Comparison of ENCODE assay signal across 28 mouse cellular contexts in genomic region chr4:65166288-65166835, GRCm38 (mm10). TPM values are rescaled to one million over a fixed set of nuclear protein-coding genes. Genes with fewer than 3 reads are reported as not detected.
A peak's percentile ranks its signal among the peaks of the same experiment; 100 is the strongest.
DNase-seq lines count a peak whose midpoint lies in the region; ATAC-seq and TF ChIP-seq lines count a peak whose summit lies in the region.
"Had no signal": no experiment of that assay in that cellular context is flagged by ENCODE, and none has a peak within 500 bp of the region (broad histone marks: within the 10 kb centered on the region; RNA-seq: fewer than 3 reads in every experiment).

No protein-coding gene starts in this region.

- H3K4me2 ChIP-seq in lung, postnatal 0 days (replicated peaks; ENCODE audit: low read depth, low read length), result no peak overlapping the region
- H3K4me2 ChIP-seq: forebrain, embryonic 13.5 days; heart, embryonic 15.5 days; liver, embryonic 12.5 days; midbrain, embryonic 13.5 days; neural tube, embryonic 15.5 days; stomach, embryonic 15.5 days had no signal

- DNase-seq in lung, adult 18-20 months, result peak; percentile 6 to 8
- DNase-seq in lung, postnatal 0 days (ENCODE audit: low spot score), result no peak
- DNase-seq in cerebellum, adult 2 months, result peak; percentile 44 to 74
- peak; percentile 34 to 42 for DNase-seq in cerebellum, postnatal 25 days
- DNase-seq in lung, postnatal 25 days (ENCODE audit: low spot score), result peak; percentile 4
- no peak for DNase-seq in urinary bladder, postnatal 10 days (ENCODE audit: low spot score)
- DNase-seq: adrenal gland, postnatal 14 days; gastrocnemius, postnatal 10 days; kidney, adult 2 months; kidney, postnatal 4 days; layer of hippocampus, postnatal 36 days; left cerebral cortex, postnatal 4 days; liver, postnatal 0 days; retina, postnatal 1 day; right cerebral cortex, postnatal 14 days; thymus, postnatal 14 days had no signal

- 47% methylated on average over 3 of the region's 3 CpGs for WGBS in lung, postnatal 0 days
- 17% methylated on average over 3 of the region's 3 CpGs for WGBS in cerebellum, adult 2 months

- TF ChIP-seq CTCF in lung, postnatal 0 days (IDR thresholded peaks at IDR 0.05), result no peak
- TF ChIP-seq CTCF in cerebellum, adult 2 months (IDR thresholded peaks at IDR 0.05; ENCODE audit: borderline replicate concordance, insufficient read depth, low read depth, low read length), result no peak

- H3K9me3 ChIP-seq in lung, postnatal 0 days (ENCODE audit: low read length), result no peaks in the 10 kb centered on the region
- H3K9me3 ChIP-seq: forebrain, embryonic 13.5 days; heart, embryonic 10.5 days; heart, embryonic 15.5 days; liver, embryonic 12.5 days; megakaryocyte, embryonic 14.5 days; midbrain, embryonic 13.5 days; neural tube, embryonic 15.5 days; stomach, embryonic 15.5 days had no signal

- no peak for ATAC-seq in lung, postnatal 0 days
- no peak for ATAC-seq in monocyte, adult 5-6 weeks (replicated peaks; ENCODE audit: insufficient number of reproducible peaks, low FRiP score, low TSS enrichment, poor library complexity, severe bottlenecking)
- ATAC-seq: CD4-positive, CD25-positive, alpha-beta regulatory T cell, adult 4 months; forebrain, embryonic 13.5 days; hindbrain, embryonic 16.5 days; liver, embryonic 12.5 days; liver, postnatal 0 days; midbrain, embryonic 13.5 days had no signal

- no peak for TF ChIP-seq POLR2A in cerebellum, adult 2 months (IDR thresholded peaks at IDR 0.05; ENCODE audit: borderline replicate concordance, insufficient read depth, low read length)

- H3K27ac ChIP-seq in lung, postnatal 0 days (ENCODE audit: low read length), result no peak overlapping the region
- no peak overlapping the region for H3K27ac ChIP-seq in cerebellum, adult 2 months (ENCODE audit: insufficient read depth, low read length)
- H3K27ac ChIP-seq: forebrain, embryonic 13.5 days; heart, embryonic 10.5 days; heart, embryonic 15.5 days; liver, embryonic 12.5 days; midbrain, embryonic 13.5 days; neural tube, embryonic 15.5 days; stomach, embryonic 15.5 days had no signal

- H3K36me3 ChIP-seq in lung, postnatal 0 days (ENCODE audit: insufficient read depth, low read length), result no peaks in the 10 kb centered on the region
- H3K36me3 ChIP-seq: heart, embryonic 10.5 days; heart, embryonic 15.5 days; liver, embryonic 12.5 days; midbrain, embryonic 13.5 days; neural tube, embryonic 15.5 days; stomach, embryonic 15.5 days had no signal

- TF ChIP-seq EP300 in lung, postnatal 0 days (IDR thresholded peaks at IDR 0.05), result no peak

- no peak overlapping the region for H3K4me3 ChIP-seq in lung, postnatal 0 days (ENCODE audit: low read depth, low read length)
- H3K4me3 ChIP-seq in cerebellum, adult 2 months (replicated peaks; ENCODE audit: insufficient read depth, low read depth, low read length), result no peak overlapping the region
- H3K4me3 ChIP-seq: forebrain, embryonic 13.5 days; heart, embryonic 10.5 days; heart, embryonic 15.5 days; liver, embryonic 12.5 days; megakaryocyte, embryonic 14.5 days; midbrain, embryonic 13.5 days; neural tube, embryonic 15.5 days; stomach, embryonic 15.5 days had no signal

- no peaks in the 10 kb centered on the region for H3K27me3 ChIP-seq in lung, postnatal 0 days (replicated peaks; ENCODE audit: insufficient read depth, low read length)
- H3K27me3 ChIP-seq in cerebellum, adult 2 months (ENCODE audit: control insufficient read depth, insufficient read depth, low read length), result no peaks in the 10 kb centered on the region
- H3K27me3 ChIP-seq: forebrain, embryonic 13.5 days; heart, embryonic 15.5 days; liver, embryonic 12.5 days; megakaryocyte, embryonic 14.5 days; midbrain, embryonic 13.5 days; neural tube, embryonic 15.5 days; stomach, embryonic 15.5 days had no signal

- no peak overlapping the region for H3K9ac ChIP-seq in lung, postnatal 0 days (replicated peaks; ENCODE audit: low read depth)
- H3K9ac ChIP-seq: forebrain, embryonic 13.5 days; heart, embryonic 15.5 days; liver, embryonic 12.5 days; liver, postnatal 0 days; midbrain, embryonic 13.5 days; neural tube, embryonic 15.5 days; stomach, embryonic 15.5 days had no signal

- no peaks in the 10 kb centered on the region for H3K4me1 ChIP-seq in lung, postnatal 0 days (ENCODE audit: insufficient read depth, low read depth, low read length)
- H3K4me1 ChIP-seq in cerebellum, adult 2 months (ENCODE audit: control insufficient read depth, insufficient read depth, low read length), result peaks cover 10% of the 10 kb centered on the region; the same call in 1 of the 2 replicates
- H3K4me1 ChIP-seq: forebrain, embryonic 13.5 days; heart, embryonic 10.5 days; heart, embryonic 15.5 days; liver, embryonic 12.5 days; midbrain, embryonic 13.5 days; neural tube, embryonic 15.5 days; stomach, embryonic 15.5 days had no signal

RNA-seq across cellular contexts. Expression of gene Pappa, which starts 42.4 kb away (rescaled TPM):
- 0.30 and 0.31 TPM in 2 replicates for polyA plus RNA-seq in lung, postnatal 0 days (2015; fragmentation: Nextera tagmentation; extraction: Ambion mirVana)
- 2.0 and 2.5 TPM in 2 replicates for polyA plus RNA-seq in cerebellum, adult 2 months (2012; rRNA removed)
- total RNA-seq in monocyte, adult 5-6 weeks (2017), result not detected in 3 replicates
- total RNA-seq: granulocyte monocyte progenitor cell, adult 5-6 weeks had no signal

Comparison
In these comparisons a context has a peak if more than half of its experiments do, and no peak if none do; other contexts are left out.
1. DNase-seq: peak in lung, adult 18-20 months (2 of 2), cerebellum, adult 2 months (2 of 2), cerebellum, postnatal 25 days (2 of 2) and lung, postnatal 25 days (single experiment); none in lung, postnatal 0 days (single experiment) and urinary bladder, postnatal 10 days (single experiment).